8 mouse cellular contexts compared by ENCODE assay signal in the genomic region with DNA sequence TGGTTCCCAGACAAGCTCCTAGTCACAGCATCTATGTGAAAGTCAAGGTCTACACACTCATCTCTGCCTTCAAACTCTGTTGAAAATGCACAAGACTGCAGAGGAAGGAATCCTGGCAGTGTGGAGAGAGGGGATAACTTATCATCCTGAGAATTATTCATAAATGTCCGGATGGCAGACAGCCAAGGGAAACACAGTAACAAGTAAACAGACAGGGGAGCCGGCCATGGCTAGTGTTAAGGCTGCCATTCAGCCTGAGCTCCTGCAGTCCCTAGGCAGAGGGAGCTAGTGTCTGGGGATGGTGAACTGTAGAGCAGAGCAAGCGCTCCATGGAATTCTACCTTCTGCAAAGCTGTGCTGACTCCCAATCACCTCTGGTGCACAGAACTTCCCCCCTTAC.
DNase-seq lines count a peak whose midpoint lies in the region; TF ChIP-seq lines count a peak whose summit lies in the region.

No protein-coding gene starts in this region.

- no peaks in the 10 kb centered on the region for H3K4me1 ChIP-seq in cerebellum, adult 2 months (ENCODE audit: control insufficient read depth, insufficient read depth, low read length)

- no peak for DNase-seq in left cerebral cortex, adult 2 months (ENCODE audit: extremely low spot score in 1 of 2, low spot score in 2 of 2)
- DNase-seq in left cerebral cortex, postnatal 25 days (ENCODE audit: low spot score in 2 of 2): no peak
- peak; percentile 66 for DNase-seq in adrenal gland, adult 8-10 months
- DNase-seq in heart, postnatal 4 days: peak; percentile 53
- DNase-seq in lung, postnatal 10 days: peak; percentile 59
- no peak for DNase-seq in thymus, postnatal 4 days
- DNase-seq in cerebellum, adult 2 months: no peak
- DNase-seq in layer of hippocampus, adult 9-10 months (ENCODE audit: low spot score): no peak

- no peaks in the 10 kb centered on the region for H3K27me3 ChIP-seq in cerebellum, adult 2 months (ENCODE audit: control insufficient read depth, insufficient read depth, low read length)

- peak overlapping the region; percentile 85; the same call in 1 of the 2 replicates for H3K27ac ChIP-seq in left cerebral cortex, adult 2 months
- H3K27ac ChIP-seq in cerebellum, adult 2 months (ENCODE audit: insufficient read depth, low read length): no peak overlapping the region

- intact Hi-C loops in left cerebral cortex, adult 2 months (cut with DNase I): loop anchor here (5.0 kb wide), 2 partner anchors 249 to 369 kb away; no protein-coding TSS in a partner anchor
- intact Hi-C loops in left cerebral cortex, postnatal 25 days (cut with DNase I): loop anchor here (5.0 kb wide), 2 partner anchors 36 to 249 kb away; no protein-coding TSS in a partner anchor

- WGBS in cerebellum, adult 2 months: 67% methylated on average over 3 of the region's 3 CpGs

- TF ChIP-seq POLR2A in cerebellum, adult 2 months (IDR thresholded peaks at IDR 0.05; ENCODE audit: borderline replicate concordance, insufficient read depth, low read length): no peak

- no peak for TF ChIP-seq CTCF in left cerebral cortex, adult 2 months (IDR thresholded peaks at IDR 0.05)
- no peak for TF ChIP-seq CTCF in cerebellum, adult 2 months (IDR thresholded peaks at IDR 0.05; ENCODE audit: borderline replicate concordance, insufficient read depth, low read depth, low read length)

- no peak overlapping the region for H3K4me3 ChIP-seq in left cerebral cortex, adult 2 months
- H3K4me3 ChIP-seq in cerebellum, adult 2 months (replicated peaks; ENCODE audit: insufficient read depth, low read depth, low read length): no peak overlapping the region

Comparison
In these comparisons a context has a peak if more than half of its experiments do, and no peak if none do; other contexts are left out.
1. DNase-seq: peak in adrenal gland, adult 8-10 months (single experiment), heart, postnatal 4 days (single experiment) and lung, postnatal 10 days (single experiment); none in left cerebral cortex, adult 2 months (0 of 2), left cerebral cortex, postnatal 25 days (0 of 2), thymus, postnatal 4 days (single experiment), cerebellum, adult 2 months (0 of 2) and layer of hippocampus, adult 9-10 months (single experiment).